ENCODE assay signal across 20 mouse cellular contexts in the genomic region with DNA sequence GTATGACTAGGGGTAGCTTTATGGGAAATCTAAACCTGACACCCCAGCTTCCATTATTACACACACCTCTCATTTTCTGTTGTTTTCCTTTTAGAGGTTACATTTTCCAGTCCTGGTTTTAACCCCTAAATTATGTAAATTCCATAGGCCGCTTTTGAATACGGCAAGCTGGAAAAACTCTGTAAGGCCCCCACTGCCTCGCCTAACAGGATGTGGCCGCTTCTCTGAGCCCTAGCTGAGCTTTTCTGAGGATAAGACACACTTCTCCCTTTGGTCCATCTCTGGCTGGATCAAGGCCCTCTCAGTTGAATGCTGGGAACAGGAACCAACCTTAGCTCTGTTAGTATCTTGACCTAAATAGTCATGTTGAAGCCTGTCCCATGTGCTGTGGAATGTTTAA. TPM values are rescaled to one million over a fixed set of nuclear protein-coding genes. Genes with fewer than 3 reads are reported as not detected.
A peak's percentile ranks its signal among the peaks of the same experiment; 100 is the strongest.
DNase-seq lines count a peak whose midpoint lies in the region; ATAC-seq and TF ChIP-seq lines count a peak whose summit lies in the region.
"Had no signal": no experiment of that assay in that cellular context is flagged by ENCODE, and none has a peak within 500 bp of the region (broad histone marks: within the 10 kb centered on the region; RNA-seq: fewer than 3 reads in every experiment).

No protein-coding gene starts in this region.

- 70% methylated on average over 4 of the region's 4 CpGs for WGBS in thymus, adult 2 months

- peak overlapping the region; percentile 68 for H3K27ac ChIP-seq in thymus, adult 2 months (ENCODE audit: control insufficient read depth, insufficient read depth, low read length)
- H3K27ac ChIP-seq: embryonic facial prominence, embryonic 10.5 days; embryonic facial prominence, embryonic 12.5 days; forebrain, embryonic 13.5 days; forebrain, embryonic 15.5 days had no signal

- peaks cover 19% of the 10 kb centered on the region for H3K36me3 ChIP-seq in thymus, adult 2 months (ENCODE audit: control insufficient read depth, insufficient read depth, low read length)
- H3K36me3 ChIP-seq: embryonic facial prominence, embryonic 10.5 days; embryonic facial prominence, embryonic 12.5 days; forebrain, embryonic 15.5 days had no signal

- H3K27me3 ChIP-seq in thymus, adult 2 months (ENCODE audit: control insufficient read depth, insufficient read depth, low read length), result no peaks in the 10 kb centered on the region
- H3K27me3 ChIP-seq: embryonic facial prominence, embryonic 12.5 days; forebrain, embryonic 15.5 days had no signal

- no peak for TF ChIP-seq CTCF in thymus, adult 2 months (IDR thresholded peaks at IDR 0.05; ENCODE audit: borderline replicate concordance, control insufficient read depth, extremely low read depth, insufficient read depth, low read length, poor library complexity)

- intact Hi-C loops in heart, postnatal 10 days (cut with DNase I), result no loop called here

- DNase-seq in thymus, adult 2 months, result no peak
- DNase-seq in thymus, postnatal 0 days (ENCODE audit: low spot score), result no peak
- peak; percentile 28 for DNase-seq in thymus, postnatal 4 days
- no peak for DNase-seq in thymus, postnatal 10 days (ENCODE audit: low spot score in 2 of 2)
- DNase-seq in induced T-regulatory cell, adult 2 months (ENCODE audit: low read depth), result peak; percentile 58
- no peak for DNase-seq in heart, postnatal 10 days
- DNase-seq: adrenal gland, adult 8-10 months; adrenal gland, postnatal 14 days; adrenal gland, postnatal 36 days; B cell, adult 2 months; cerebellum, adult 11-12 months; cerebellum, adult 2 months; cerebellum, adult 9-10 months; cerebellum, postnatal 10 days; cerebellum, postnatal 25 days had no signal

- ATAC-seq in frontal cortex, adult (ENCODE audit: low TSS enrichment), result no peak
- ATAC-seq: forebrain, embryonic 13.5 days; forebrain, embryonic 15.5 days had no signal

- H3K4me3 ChIP-seq in thymus, adult 2 months (ENCODE audit: control insufficient read depth, insufficient read depth, low read length), result no peak overlapping the region
- H3K4me3 ChIP-seq: embryonic facial prominence, embryonic 10.5 days; embryonic facial prominence, embryonic 12.5 days; forebrain, embryonic 13.5 days; forebrain, embryonic 15.5 days had no signal

- peaks cover 69% of the 10 kb centered on the region for H3K4me1 ChIP-seq in thymus, adult 2 months (replicated peaks; ENCODE audit: control insufficient read depth, insufficient read depth, low read length)
- H3K4me1 ChIP-seq: forebrain, embryonic 13.5 days; forebrain, embryonic 15.5 days had no signal

- no peak for TF ChIP-seq POLR2A in thymus, adult 2 months (IDR thresholded peaks at IDR 0.05; ENCODE audit: control insufficient read depth, extremely low read depth, insufficient read depth, low read length, poor library complexity)

RNA-seq across cellular contexts. Expression of a gene that starts 15.7 kb away (rescaled TPM):
- 559 and 663 TPM in 2 replicates for polyA plus RNA-seq in thymus, adult 2 months (2012; rRNA removed)
- polyA plus RNA-seq in thymus, postnatal 0 days (2015; fragmentation: Nextera tagmentation; extraction: Ambion mirVana), result 282 TPM in 2 replicates
- 1 to 10 TPM; 1.7 TPM for total RNA-seq in heart, postnatal 10 days (2021)

RNA-seq across cellular contexts. Expression of a gene that starts 40.6 kb away (rescaled TPM):
- polyA plus RNA-seq in thymus, adult 2 months (2012; rRNA removed), result 37.5 and 43.2 TPM in 2 replicates
- polyA plus RNA-seq in thymus, postnatal 0 days (2015; fragmentation: Nextera tagmentation; extraction: Ambion mirVana), result 70.5 and 73.3 TPM in 2 replicates
- total RNA-seq in heart, postnatal 10 days (2021), result 10 to 100 TPM; 34.8 to 36.1 TPM

Comparison
In these comparisons a context has a peak if more than half of its experiments do, and no peak if none do; other contexts are left out.
1. DNase-seq: peak in thymus, postnatal 4 days (single experiment) and induced T-regulatory cell, adult 2 months (single experiment); none in thymus, adult 2 months (single experiment), thymus, postnatal 0 days (single experiment), thymus, postnatal 10 days (0 of 2) and heart, postnatal 10 days (0 of 2).